Mouse (Mus musculus): ENCODE measurements at regions not wholly inside any gene's neighbourhood (a gene's known extent, or its start where the extent isn't known, plus 50 kb on each side); places are given as distances from the start of the nearest gene placed in this dataset.

DNA sequence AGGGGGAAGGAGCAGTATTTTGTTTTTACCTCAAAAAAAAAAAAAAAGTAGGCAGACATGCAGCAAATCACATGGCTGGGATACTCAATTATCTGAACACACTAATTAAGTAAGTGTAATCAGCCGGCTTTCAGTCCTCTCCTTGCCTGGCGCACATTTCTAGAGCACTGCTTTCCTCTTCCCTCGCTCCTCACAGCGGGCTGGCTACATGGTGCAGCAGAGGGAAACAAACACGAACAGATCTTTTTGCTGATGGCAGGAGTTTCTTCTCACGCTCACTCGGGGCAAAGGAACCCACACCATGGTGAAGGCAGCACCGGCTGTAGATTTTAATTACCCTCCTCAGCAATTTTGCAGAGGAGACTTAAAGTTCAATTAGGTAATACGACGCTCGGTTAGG is 169.7 kb upstream of the Azi2 start:
- TF ChIP-seq TAL1 (IDR thresholded peaks at IDR 0.05; ENCODE audit: low read length): no peak
- TF ChIP-seq GATA1 (IDR thresholded peaks at IDR 0.05; ENCODE audit: low read length): no peak

All from erythroblast, embryonic 14.5 days (primary cell).